Mouse (Mus musculus) heart, adult 2 months (tissue): ENCODE results near the gene BC107364.

Experiments used
- CTCF ChIP-seq: fragments of 200-600 bp; IDR thresholded peaks from 2 replicates; pipeline ENCODE4 v1.8.1; 2022; ENCODE audit warnings: antibody characterized with exemption, mild to moderate bottlenecking, moderate library complexity
- EP300 ChIP-seq: fragments of 200-500 bp; IDR thresholded peaks from 2 replicates; pipeline ENCODE4 v1.6.1; 2011; ENCODE audit warnings: low read depth, low read length, control low read depth; ENCODE audit not compliant: insufficient read depth
- POLR2A ChIP-seq: fragments of 200-500 bp; IDR thresholded peaks from 2 replicates; pipeline ENCODE4 v1.6.1; 2011; ENCODE audit warnings: mild to moderate bottlenecking, low read depth, low read length, control low read depth; ENCODE audit not compliant: insufficient read depth

DNA sequence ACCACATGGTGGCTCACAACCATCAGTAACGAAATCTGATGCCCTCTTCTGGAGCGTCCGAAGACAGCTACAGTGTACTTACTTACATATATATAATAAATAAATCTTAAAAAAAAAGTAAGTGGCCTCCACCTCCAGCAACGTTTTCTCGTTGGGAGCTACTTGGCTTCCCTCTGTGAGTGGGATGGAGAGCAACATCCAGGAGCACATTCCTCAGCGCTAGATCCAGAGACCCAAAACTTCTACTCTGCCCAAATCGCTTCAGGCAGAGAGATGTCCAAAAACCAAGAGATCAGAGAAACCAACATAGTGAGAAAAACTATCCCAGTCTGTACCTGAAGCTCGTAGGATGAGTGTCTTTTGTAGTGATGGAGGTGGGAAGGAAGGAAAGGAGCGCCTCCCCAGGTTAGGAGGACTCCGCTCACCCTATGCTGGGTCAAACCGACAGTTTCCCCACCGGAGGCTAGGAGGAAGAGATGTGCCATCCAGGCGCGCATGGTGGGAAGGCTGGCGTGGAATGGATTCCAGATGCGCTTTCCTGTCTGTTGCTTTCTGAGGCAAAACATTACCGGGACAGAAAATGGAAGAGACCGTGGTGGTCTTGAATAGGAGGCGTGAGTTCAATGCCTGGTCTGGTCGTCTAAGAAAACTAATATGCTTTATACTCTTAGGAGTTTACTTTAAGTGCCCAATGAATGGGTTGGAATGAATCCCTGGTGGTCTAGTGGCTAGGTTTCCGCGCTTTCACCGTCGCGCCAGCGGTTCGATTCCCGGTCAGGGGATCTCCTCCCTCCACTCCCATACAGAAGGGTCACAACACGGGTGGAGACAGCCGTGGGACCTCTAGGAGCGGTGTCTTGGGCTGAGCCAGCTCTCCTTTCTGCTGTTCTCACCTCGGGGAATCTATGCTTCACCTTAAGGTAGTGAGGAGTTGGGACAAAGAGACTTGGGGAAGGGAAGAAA, 46.3 kb downstream of the BC107364 start:
- no peak for TF ChIP-seq POLR2A
- no peak for TF ChIP-seq CTCF
- TF ChIP-seq EP300 = no peak
